Mouse (Mus musculus): ENCODE results near the gene March7.

Gene March7

DNA sequence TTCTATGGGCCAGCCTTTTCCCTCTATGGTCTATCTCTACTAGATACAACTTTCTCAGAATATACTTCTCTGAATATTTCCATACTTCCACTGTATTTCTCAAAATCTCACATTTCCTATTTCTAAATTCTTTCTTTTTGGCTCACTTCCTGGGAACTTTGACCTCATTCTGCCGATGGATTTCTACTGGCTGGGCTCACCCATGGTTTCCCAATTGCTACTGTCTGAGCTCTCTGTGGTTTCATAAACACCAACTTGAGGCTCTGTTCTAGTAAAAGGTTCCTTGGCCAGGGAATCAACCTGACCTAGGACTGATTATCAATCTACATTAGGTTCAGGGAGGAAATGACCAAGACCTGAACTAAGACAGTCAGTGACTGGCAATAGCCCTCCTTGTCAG is 79.8 kb downstream of the March7 start:
- DNase-seq = no peak

DNA sequence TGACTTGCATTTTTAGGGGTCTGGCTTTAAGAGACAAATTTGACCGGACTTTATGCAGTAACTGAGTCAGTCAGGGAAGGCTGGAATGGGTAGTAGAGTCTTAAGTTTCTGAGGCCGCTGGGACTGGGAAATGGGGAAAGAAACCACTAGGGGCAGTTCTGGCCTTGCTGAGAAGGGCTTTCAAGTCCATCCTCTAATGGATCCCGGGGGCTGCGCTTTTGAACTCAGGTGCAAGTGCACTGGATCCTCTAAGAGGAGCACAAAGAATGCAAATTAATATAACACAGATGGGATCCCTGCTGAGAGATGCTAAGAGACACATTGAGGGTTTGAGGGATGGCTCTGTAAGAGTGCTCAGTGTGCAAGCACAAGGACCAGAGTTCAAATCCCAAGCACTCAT is 81.7 kb downstream of the March7 start:
- no peak for DNase-seq

DNA sequence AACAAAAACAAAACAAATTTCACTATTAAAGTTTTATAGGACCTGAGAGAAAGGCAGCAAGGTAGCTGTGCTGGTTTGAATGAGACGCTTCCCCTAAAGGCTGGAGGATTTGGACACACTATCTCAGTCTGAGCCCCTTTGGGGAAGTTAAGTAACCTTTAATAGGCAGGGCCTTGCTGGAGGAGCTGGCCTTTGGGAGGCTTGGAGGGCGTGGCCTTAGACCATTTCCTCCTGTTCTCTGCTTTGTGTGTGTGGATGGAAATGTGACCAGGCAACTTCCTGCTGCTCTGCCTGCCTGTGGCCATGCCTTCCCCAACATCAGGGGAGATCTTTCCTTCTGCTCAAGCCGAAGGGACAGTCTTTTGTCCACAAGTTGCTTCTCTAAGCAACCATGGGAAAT is 88.6 kb downstream of the March7 start:
- DNase-seq = no peak

DNA sequence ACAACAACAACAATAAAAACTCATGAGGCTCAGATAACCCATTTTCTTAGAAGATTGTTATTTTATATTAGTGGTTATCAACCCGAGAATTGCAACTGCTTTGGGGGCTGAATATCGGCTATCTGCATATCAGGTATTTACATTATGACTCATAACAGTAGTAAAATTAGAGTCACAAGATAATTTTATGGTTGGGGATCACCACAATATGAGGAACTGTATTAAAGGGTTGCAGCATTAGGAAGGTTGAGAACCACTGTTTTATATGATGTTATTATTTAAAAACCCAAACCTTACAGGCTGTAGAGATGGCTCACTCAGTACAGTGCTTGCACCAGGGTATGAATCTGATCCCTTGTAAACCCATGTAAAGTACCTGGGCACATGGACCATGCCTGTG is 89.6 kb downstream of the March7 start:
- DNase-seq = no peak
